Comparison of ENCODE assay signal across 25 mouse cellular contexts in the genomic region with DNA sequence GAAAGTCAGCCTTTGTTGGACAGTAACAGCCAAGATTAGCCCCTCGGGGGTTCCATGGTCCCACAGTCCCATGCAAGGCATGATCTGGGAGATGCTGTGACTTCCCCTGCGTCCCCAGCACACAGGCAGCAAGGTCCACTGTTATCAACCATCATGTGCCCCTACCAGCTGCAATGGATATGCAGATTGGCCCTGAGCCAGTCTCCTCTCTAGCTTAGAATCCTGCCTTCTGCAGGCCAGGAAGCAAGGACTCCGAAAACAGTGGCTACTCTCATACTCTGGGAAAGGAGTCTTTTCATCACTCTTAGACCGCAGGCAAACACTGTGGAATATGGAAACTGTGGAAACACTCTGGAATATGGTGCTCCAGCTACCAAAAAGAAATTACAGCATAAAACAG.
A peak's percentile ranks its signal among the peaks of the same experiment; 100 is the strongest.
DNase-seq lines count a peak whose midpoint lies in the region; ATAC-seq and TF ChIP-seq lines count a peak whose summit lies in the region.
"Had no signal": no experiment of that assay in that cellular context is flagged by ENCODE, and none has a peak within 500 bp of the region (broad histone marks: within the 10 kb centered on the region; RNA-seq: fewer than 3 reads in every experiment).

No protein-coding gene starts in this region.

- DNase-seq in cerebellum, postnatal 10 days, result peak; percentile 52 to 58
- no peak for DNase-seq in cerebellum, adult 11 months
- DNase-seq in hindbrain, embryonic 10.5 days (ENCODE audit: low spot score), result no peak
- DNase-seq in hindbrain, embryonic 11.5 days (ENCODE audit: low spot score), result no peak
- peak; percentile 22 for DNase-seq in lung, embryonic 14.5 days
- no peak for DNase-seq in lung, postnatal 0 days (ENCODE audit: low spot score)
- DNase-seq: adrenal gland, adult 8-10 months; adrenal gland, postnatal 25 days; cerebellum, adult 18-20 months; cerebellum, adult 9-11 months; gastrocnemius, postnatal 25 days; heart, adult 18-20 months; heart, postnatal 10 days; heart, postnatal 36 days had no signal

- H3K27ac ChIP-seq in hindbrain, embryonic 10.5 days, result 0 out of 2 replicates have a peak overlapping the region, but pooled peaks have one; percentile 17
- no peak overlapping the region for H3K27ac ChIP-seq in hindbrain, embryonic 11.5 days (ENCODE audit: low read depth, low read length)
- H3K27ac ChIP-seq in lung, embryonic 14.5 days (ENCODE audit: low read depth), result no peak overlapping the region
- no peak overlapping the region for H3K27ac ChIP-seq in lung, postnatal 0 days (ENCODE audit: low read length)
- H3K27ac ChIP-seq: embryonic facial prominence, embryonic 12.5 days; forebrain, embryonic 12.5 days; forebrain, embryonic 15.5 days; heart, embryonic 15.5 days; hindbrain, embryonic 12.5 days had no signal

- TF ChIP-seq CTCF in lung, embryonic 14.5 days (IDR thresholded peaks at IDR 0.05; ENCODE audit: low read depth), result no peak
- no peak for TF ChIP-seq CTCF in lung, postnatal 0 days (IDR thresholded peaks at IDR 0.05)

- H3K4me2 ChIP-seq in hindbrain, embryonic 11.5 days (replicated peaks; ENCODE audit: low read depth, low read length), result no peak overlapping the region
- H3K4me2 ChIP-seq in lung, embryonic 14.5 days, result no peak overlapping the region
- H3K4me2 ChIP-seq in lung, postnatal 0 days (replicated peaks; ENCODE audit: low read depth, low read length), result no peak overlapping the region
- H3K4me2 ChIP-seq: embryonic facial prominence, embryonic 12.5 days; forebrain, embryonic 12.5 days; forebrain, embryonic 15.5 days; heart, embryonic 12.5 days; heart, embryonic 15.5 days; hindbrain, embryonic 12.5 days had no signal

- no peak overlapping the region for H3K9ac ChIP-seq in hindbrain, embryonic 11.5 days (ENCODE audit: low read depth, low read length)
- H3K9ac ChIP-seq in lung, embryonic 14.5 days, result no peak overlapping the region
- no peak overlapping the region for H3K9ac ChIP-seq in lung, postnatal 0 days (replicated peaks; ENCODE audit: low read depth)
- H3K9ac ChIP-seq: embryonic facial prominence, embryonic 12.5 days; forebrain, embryonic 12.5 days; forebrain, embryonic 15.5 days; heart, embryonic 12.5 days; heart, embryonic 15.5 days; hindbrain, embryonic 12.5 days had no signal

- WGBS in hindbrain, embryonic 10.5 days, result 91% methylated on average over 4 of the region's 4 CpGs
- 86% methylated on average over 4 of the region's 4 CpGs for WGBS in hindbrain, embryonic 11.5 days
- WGBS in lung, embryonic 14.5 days, result 79% methylated on average over 4 of the region's 4 CpGs
- WGBS in lung, postnatal 0 days, result 76% methylated on average over 4 of the region's 4 CpGs

- H3K4me3 ChIP-seq in hindbrain, embryonic 10.5 days, result no peak overlapping the region
- no peak overlapping the region for H3K4me3 ChIP-seq in hindbrain, embryonic 11.5 days (ENCODE audit: low read depth, low read length)
- H3K4me3 ChIP-seq in lung, embryonic 14.5 days (ENCODE audit: low read depth, low read length), result no peak overlapping the region
- no peak overlapping the region for H3K4me3 ChIP-seq in lung, postnatal 0 days (ENCODE audit: low read depth, low read length)
- H3K4me3 ChIP-seq: embryonic facial prominence, embryonic 12.5 days; erythroblast, embryonic 14.5 days; forebrain, embryonic 12.5 days; forebrain, embryonic 15.5 days; heart, embryonic 12.5 days; heart, embryonic 15.5 days; hindbrain, embryonic 12.5 days had no signal

- H3K9me3 ChIP-seq in hindbrain, embryonic 10.5 days, result no peaks in the 10 kb centered on the region
- H3K9me3 ChIP-seq in hindbrain, embryonic 11.5 days (ENCODE audit: control insufficient read depth, low read length), result no peaks in the 10 kb centered on the region
- no peaks in the 10 kb centered on the region for H3K9me3 ChIP-seq in lung, embryonic 14.5 days (ENCODE audit: low read depth, low read length)
- H3K9me3 ChIP-seq in lung, postnatal 0 days (ENCODE audit: low read length), result no peaks in the 10 kb centered on the region
- H3K9me3 ChIP-seq: forebrain, embryonic 12.5 days; forebrain, embryonic 15.5 days; heart, embryonic 15.5 days; hindbrain, embryonic 12.5 days had no signal

- H3K4me1 ChIP-seq in hindbrain, embryonic 10.5 days (replicated peaks), result peaks cover 8% of the 10 kb centered on the region
- no peaks in the 10 kb centered on the region for H3K4me1 ChIP-seq in hindbrain, embryonic 11.5 days (replicated peaks; ENCODE audit: control insufficient read depth, insufficient read depth, low read length)
- H3K4me1 ChIP-seq in lung, embryonic 14.5 days (ENCODE audit: insufficient read depth), result peaks cover 10% of the 10 kb centered on the region; the same call in 1 of the 2 replicates
- H3K4me1 ChIP-seq in lung, postnatal 0 days (ENCODE audit: insufficient read depth, low read depth, low read length), result no peaks in the 10 kb centered on the region
- H3K4me1 ChIP-seq: forebrain, embryonic 15.5 days; hindbrain, embryonic 12.5 days had no signal

- no peak for ATAC-seq in hindbrain, embryonic 11.5 days (ENCODE audit: low FRiP score)
- no peak for ATAC-seq in lung, embryonic 14.5 days (ENCODE audit: insufficient read depth)
- ATAC-seq in lung, postnatal 0 days, result no peak
- ATAC-seq: activated CD4-positive, CD25-positive, alpha-beta regulatory T cell, adult 4 months; forebrain, embryonic 15.5 days; hindbrain, embryonic 16.5 days; inflammation-experienced regulatory T-cells, adult 6 months; intestine, embryonic 16.5 days had no signal

- no peaks in the 10 kb centered on the region for H3K27me3 ChIP-seq in hindbrain, embryonic 10.5 days (ENCODE audit: insufficient read depth, poor library complexity, severe bottlenecking)
- 0 out of 2 replicates have a peak, but pooled peaks cover 2% of the 10 kb centered on the region for H3K27me3 ChIP-seq in hindbrain, embryonic 11.5 days (ENCODE audit: control insufficient read depth, insufficient read depth, low read length)
- peaks cover 5% of the 10 kb centered on the region; the same call in 1 of the 2 replicates for H3K27me3 ChIP-seq in lung, embryonic 14.5 days (ENCODE audit: insufficient read depth, low read length)
- no peaks in the 10 kb centered on the region for H3K27me3 ChIP-seq in lung, postnatal 0 days (replicated peaks; ENCODE audit: insufficient read depth, low read length)
- H3K27me3 ChIP-seq: embryonic facial prominence, embryonic 12.5 days; forebrain, embryonic 15.5 days; heart, embryonic 12.5 days; hindbrain, embryonic 12.5 days had no signal

- H3K36me3 ChIP-seq in hindbrain, embryonic 10.5 days, result no peaks in the 10 kb centered on the region
- no peaks in the 10 kb centered on the region for H3K36me3 ChIP-seq in hindbrain, embryonic 11.5 days (ENCODE audit: control insufficient read depth, insufficient read depth, low read length)
- H3K36me3 ChIP-seq in lung, embryonic 14.5 days (ENCODE audit: insufficient read depth), result no peaks in the 10 kb centered on the region
- H3K36me3 ChIP-seq in lung, postnatal 0 days (ENCODE audit: insufficient read depth, low read length), result no peaks in the 10 kb centered on the region
- H3K36me3 ChIP-seq: embryonic facial prominence, embryonic 12.5 days; forebrain, embryonic 12.5 days; forebrain, embryonic 15.5 days; heart, embryonic 12.5 days; heart, embryonic 15.5 days; hindbrain, embryonic 12.5 days had no signal

- TF ChIP-seq EP300 in lung, postnatal 0 days (IDR thresholded peaks at IDR 0.05), result no peak

Comparison
In these comparisons a context has a peak if more than half of its experiments do, and no peak if none do; other contexts are left out.
1. DNase-seq: peak in cerebellum, postnatal 10 days (2 of 2) and lung, embryonic 14.5 days (single experiment); none in cerebellum, adult 11 months (single experiment), hindbrain, embryonic 10.5 days (single experiment), hindbrain, embryonic 11.5 days (single experiment) and lung, postnatal 0 days (single experiment).